Mouse (Mus musculus) limb, embryonic 14.5 days (tissue): ENCODE data around the gene Gas2l1. TPM values are rescaled to one million over a fixed set of nuclear protein-coding genes. Genes with fewer than 3 reads are reported as not detected.
A peak's percentile ranks its signal among the peaks of the same experiment; 100 is the strongest.

Source experiments
- ATAC-seq: fragments of 200-750 bp; cut with Nextera tagmentation; 2 replicates; pipeline ENCODE4 v1.8.0; 2017; ENCODE audit warnings: low read depth, moderate number of reproducible peaks, moderate TSS enrichment; ENCODE audit not compliant: low FRiP score
- DNase-seq: peaks from one replicate; pipeline ENCODE4 v3.0.0-alpha.2; 2015; ENCODE audit warnings: low spot score
- H3K27ac ChIP-seq: fragments of 300-500 bp; sonication (generic); replicated peaks from 2 replicates; pipeline ENCODE4 v1.5.1; 2014; ENCODE audit warnings: low read depth, mild to moderate bottlenecking, low read length, moderate library complexity, mixed read lengths
- H3K27me3 ChIP-seq: fragments of 300-500 bp; sonication (generic); 2 replicates; pipeline ENCODE4 v1.6.1; 2014; ENCODE audit warnings: low read length, mixed read lengths; ENCODE audit not compliant: control insufficient read depth, insufficient read depth
- H3K36me3 ChIP-seq: fragments of 300-500 bp; sonication (generic); 2 replicates; pipeline ENCODE4 v1.6.1; 2014; ENCODE audit warnings: mild to moderate bottlenecking, low read length, moderate library complexity, mixed read lengths; ENCODE audit not compliant: control insufficient read depth, insufficient read depth
- H3K4me1 ChIP-seq: fragments of 300-500 bp; sonication (generic); 2 replicates; pipeline ENCODE4 v1.6.1; 2014; ENCODE audit warnings: antibody characterized with exemption, low read length, mixed read lengths; ENCODE audit not compliant: control insufficient read depth, insufficient read depth
- H3K4me2 ChIP-seq: fragments of 300-500 bp; sonication (generic); replicated peaks from 2 replicates; pipeline ENCODE4 v1.6.1; 2014; ENCODE audit warnings: low read depth, mild to moderate bottlenecking, low read length, moderate library complexity; ENCODE audit not compliant: severe bottlenecking
- H3K4me3 ChIP-seq: fragments of 300-500 bp; sonication (generic); replicated peaks from 2 replicates; pipeline ENCODE4 v1.5.1; 2014; ENCODE audit warnings: low read length
- H3K9ac ChIP-seq: fragments of 300-500 bp; sonication (generic); 2 replicates; pipeline ENCODE4 v1.6.1; 2014; ENCODE audit warnings: mild to moderate bottlenecking, low read depth, low read length, moderate library complexity; ENCODE audit not compliant: severe bottlenecking
- H3K9me3 ChIP-seq: fragments of 300-500 bp; sonication (generic); 2 replicates; pipeline ENCODE4 v1.6.1; 2016; ENCODE audit warnings: low read length; ENCODE audit not compliant: control insufficient read depth
- POLR2A ChIP-seq: fragments of 200-500 bp; IDR thresholded peaks from 2 replicates; pipeline ENCODE4 v1.8.0; 2012; ENCODE audit warnings: inconsistent platforms, mild to moderate bottlenecking, moderate library complexity, borderline replicate concordance; ENCODE audit not compliant: insufficient read depth, insufficient read length; ENCODE audit errors: extremely low read depth
- WGBS: fragments of 180-500 bp; shearing (Covaris S2); extraction: QIAGEN DNeasy Blood & Tissue Kit; methylation state at CpG from one replicate; pipeline ENCODE4 v1.1.7; 2014; 5-methylcytosine and 5-hydroxymethylcytosine counted together
- polyA plus RNA-seq, 2 experiments: library from polyadenylated mRNA; depleted of rRNA in 1 of 2; stranded (reverse) in 1 of 2; unstranded in 1 of 2; fragments of >200 nt; fragmentation: Nextera tagmentation in 1 of 2; extraction: Ambion mirVana in 1 of 2; gene quantifications; 2 replicates each; pipeline versions ENCODE4 v1.2.1 to v1.2.3; 2012 to 2014

Gas2l1 gene
- polyA plus RNA-seq (2012; rRNA removed) (41.4 and 54.1 TPM in 2 replicates), polyA plus RNA-seq (2014; fragmentation: Nextera tagmentation; extraction: Ambion mirVana) (38.0 and 43.9 TPM in 2 replicates)

DNA sequence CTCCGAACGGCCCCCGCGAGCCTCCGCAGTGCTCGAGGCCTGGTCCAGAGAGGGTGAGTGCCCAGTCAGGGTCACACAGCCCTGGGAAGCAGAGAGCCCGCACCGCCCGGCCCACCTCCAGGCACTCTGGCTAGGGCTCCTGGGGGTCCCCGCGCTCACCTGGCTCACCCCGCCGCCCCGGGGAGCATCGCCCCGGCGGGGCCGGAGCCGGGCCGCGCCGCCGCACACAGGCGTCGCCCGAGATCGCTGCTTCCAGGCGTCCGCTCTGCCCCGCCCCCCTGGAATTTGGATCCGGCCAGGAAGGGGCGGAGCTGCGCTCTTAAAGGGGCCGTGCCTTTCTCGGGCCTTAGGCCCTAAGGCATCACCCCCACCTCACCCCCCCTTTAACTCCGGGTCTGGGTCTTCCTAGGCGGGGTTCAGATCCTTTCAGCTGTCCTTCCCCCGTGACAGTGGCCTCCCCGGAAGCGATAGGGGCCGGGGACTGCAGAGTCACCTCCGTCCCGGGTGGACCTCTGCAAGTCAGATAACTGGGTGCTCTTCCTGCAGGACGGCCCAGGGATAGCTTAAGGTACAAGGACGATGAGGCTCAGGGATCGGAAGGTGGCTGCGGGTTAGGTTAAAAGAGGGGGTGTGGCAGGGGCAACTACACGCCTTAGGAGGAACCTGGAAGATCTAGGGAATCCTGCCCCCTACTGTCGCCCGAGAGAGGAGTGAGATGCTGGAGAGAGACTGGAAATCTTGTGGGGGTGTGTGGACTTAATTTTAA is at the start of gene Gas2l1:
Gene Gas2l1 (minus strand): TSS at position 272 of the 766 bp plus-strand sequence.
- peaks cover 45% of the 10 kb centered on the region for H3K36me3 ChIP-seq
- H3K27ac ChIP-seq, result no peak within 1 kb of the TSS
- peak within 1 kb of the TSS; percentile 85 for H3K4me2 ChIP-seq
- peak within 1 kb of the TSS; percentile 70 for H3K9ac ChIP-seq
- ATAC-seq (peak; percentile 89), DNase-seq (peak; percentile 87)
- H3K9me3 ChIP-seq, result no peaks in the 10 kb centered on the region
- H3K4me1 ChIP-seq, result peaks cover 31% of the 10 kb centered on the region
- H3K27me3 ChIP-seq, result peaks cover 37% of the 10 kb centered on the region
- 0 out of 2 replicates have a peak, but pooled peaks have one; percentile 4 for TF ChIP-seq POLR2A
- under 1% methylated on average over 37 of the region's 50 CpGs for WGBS
- peak within 1 kb of the TSS; percentile 81 for H3K4me3 ChIP-seq

DNA sequence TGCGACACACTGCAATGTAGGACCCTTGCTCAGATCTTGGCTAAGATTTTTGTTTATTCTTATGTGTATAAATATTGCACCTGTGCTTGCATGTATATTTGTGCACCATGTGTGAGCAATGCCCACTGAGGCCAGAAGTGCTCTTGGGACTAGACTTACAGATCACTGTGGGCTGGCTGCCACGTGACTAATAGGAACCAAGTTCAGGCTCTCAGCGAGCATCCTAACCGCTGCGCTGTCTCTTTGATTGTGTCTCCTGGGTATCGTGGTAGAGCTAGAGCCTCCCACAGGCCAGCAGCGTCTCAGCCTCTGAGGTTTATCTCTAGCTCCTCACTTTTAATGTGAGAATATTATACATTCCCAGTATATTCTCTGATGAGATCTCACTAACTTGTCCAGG is 48.5 kb upstream of the Gas2l1 start:
- Histone ChIP-seq H3K9me3 (no peaks in the 10 kb centered on the region), H3K4me3 (no peak overlapping the region), H3K4me1 (no peaks in the 10 kb centered on the region), H3K27me3 (no peaks in the 10 kb centered on the region), H3K36me3 (no peaks in the 10 kb centered on the region), H3K27ac (no peak overlapping the region), H3K4me2 (no peak overlapping the region), H3K9ac (no peak overlapping the region)
- DNase-seq (no peak), ATAC-seq (no peak)
- 80% methylated on average over 7 of the region's 7 CpGs for WGBS
- TF ChIP-seq POLR2A, result no peak

DNA sequence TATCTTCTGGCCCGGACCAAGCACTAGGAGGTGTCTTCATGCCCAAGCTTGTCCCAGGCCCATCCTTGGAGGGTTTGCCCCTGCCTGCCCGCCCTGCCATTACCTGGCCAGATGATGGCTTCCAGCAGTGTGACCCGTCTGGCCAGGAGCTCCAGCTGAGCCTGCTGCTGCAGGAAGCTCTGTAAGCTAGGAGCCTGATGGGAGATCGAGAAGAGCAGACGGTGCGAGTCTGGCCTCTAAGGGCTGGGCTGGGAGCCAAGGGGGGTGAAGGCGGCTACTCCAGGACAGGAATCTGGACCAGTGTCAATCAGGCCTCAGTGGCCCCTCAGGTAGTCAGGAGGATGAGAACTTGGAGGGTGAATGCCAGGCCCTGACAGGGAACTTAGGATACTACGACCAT is 44.3 kb upstream of the Gas2l1 start:
- no peak overlapping the region for H3K4me2 ChIP-seq
- TF ChIP-seq POLR2A, result no peak
- H3K9ac ChIP-seq, result no peak overlapping the region
- no peak overlapping the region for H3K4me3 ChIP-seq
- no peak for ATAC-seq
- H3K27me3 ChIP-seq, result no peaks in the 10 kb centered on the region
- 56% methylated on average over 8 of the region's 8 CpGs for WGBS
- 0 out of 2 replicates have a peak, but pooled peaks cover 4% of the 10 kb centered on the region for H3K36me3 ChIP-seq
- H3K4me1 ChIP-seq, result no peaks in the 10 kb centered on the region
- no peaks in the 10 kb centered on the region for H3K9me3 ChIP-seq
- H3K27ac ChIP-seq, result no peak overlapping the region
- DNase-seq, result no peak

DNA sequence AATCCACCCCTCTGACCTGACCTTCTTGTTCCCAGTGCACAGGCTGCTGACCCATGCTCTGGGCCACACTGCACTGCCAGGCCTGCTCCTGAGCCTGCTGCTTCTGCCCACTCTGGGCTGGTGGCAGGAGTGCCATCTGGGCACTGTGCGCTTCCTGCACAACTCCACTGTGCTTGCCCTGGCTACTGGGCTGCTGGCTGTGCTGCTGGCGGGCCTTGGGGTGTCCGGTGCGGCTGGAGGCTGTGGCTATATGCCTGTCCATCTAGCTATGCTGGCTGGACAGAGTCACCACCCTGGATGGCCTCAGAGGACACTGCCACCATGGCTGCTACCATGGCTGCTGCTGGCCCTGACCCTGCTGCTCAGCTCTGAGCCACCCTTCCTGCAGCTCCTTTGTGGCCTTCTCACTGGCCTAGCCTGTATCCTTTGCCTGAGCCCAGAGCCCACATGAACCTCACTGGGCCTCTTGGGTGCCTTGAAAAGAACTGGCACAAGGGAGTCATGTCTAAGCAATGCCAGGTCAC is 38.9 kb upstream of the Gas2l1 start:
- H3K9ac ChIP-seq, result no peak overlapping the region
- no peaks in the 10 kb centered on the region for H3K27me3 ChIP-seq
- no peak overlapping the region for H3K4me3 ChIP-seq
- peaks cover 15% of the 10 kb centered on the region; the same call in 1 of the 2 replicates for H3K36me3 ChIP-seq
- ATAC-seq, result no peak
- H3K27ac ChIP-seq, result no peak overlapping the region
- H3K9me3 ChIP-seq, result no peaks in the 10 kb centered on the region
- TF ChIP-seq POLR2A, result no peak
- H3K4me2 ChIP-seq, result no peak overlapping the region
- H3K4me1 ChIP-seq, result peaks cover 11% of the 10 kb centered on the region
- WGBS, result 92% methylated on average over 4 of the region's 4 CpGs
- DNase-seq, result no peak

DNA sequence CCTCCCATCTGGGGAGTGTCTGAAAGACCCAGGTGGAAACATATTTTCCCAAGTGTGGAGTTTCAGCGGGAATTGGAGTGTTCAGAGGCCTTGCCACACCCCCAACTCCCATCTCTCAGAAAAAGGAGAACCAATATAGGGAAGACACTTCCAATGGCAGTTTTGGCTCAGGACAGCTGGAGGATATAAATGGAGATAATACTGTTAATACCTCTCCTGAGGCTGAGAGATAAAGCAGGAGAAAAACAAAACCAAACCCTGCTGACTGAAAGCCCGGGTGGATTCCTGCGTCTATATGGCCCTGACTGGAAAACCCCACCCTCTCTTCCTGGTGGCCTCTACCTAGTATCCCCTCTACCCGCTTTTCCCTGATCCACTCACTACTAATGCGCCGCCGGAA is 37.3 kb upstream of the Gas2l1 start:
- Histone ChIP-seq H3K9me3 (no peaks in the 10 kb centered on the region), H3K27ac (no peak overlapping the region), H3K27me3 (no peaks in the 10 kb centered on the region), H3K4me3 (no peak overlapping the region), H3K4me1 (peaks cover 12% of the 10 kb centered on the region), H3K36me3 (peaks cover 15% of the 10 kb centered on the region; the same call in 1 of the 2 replicates), H3K4me2 (no peak overlapping the region), H3K9ac (no peak overlapping the region)
- 89% methylated on average over 7 of the region's 7 CpGs for WGBS
- no peak for ATAC-seq
- TF ChIP-seq POLR2A, result no peak
- DNase-seq, result no peak
